Mouse (Mus musculus): ENCODE results near the gene Rhoa. TPM values are rescaled to one million over a fixed set of nuclear protein-coding genes. Genes with fewer than 3 reads are reported as not detected.
A peak's percentile ranks its signal among the peaks of the same experiment; 100 is the strongest.
"Not testable (repeated sequence)": the region's sequence is repeated elsewhere in the genome, so short reads cannot be mapped to it uniquely, and the experiment has no call there.

Gene Rhoa
- polyA plus RNA-seq, 1 experiment from 2014 or later = 380 TPM

- H3K27ac ChIP-seq; H3K27me3 ChIP-seq; H3K4me1 ChIP-seq; H3K36me3 ChIP-seq; ATAC-seq (ENCODE audit: insufficient number of reproducible peaks, insufficient read depth, low FRiP score, low TSS enrichment); H3K4me3 ChIP-seq; H3K4me2 ChIP-seq (replicated peaks); H3K9ac ChIP-seq; H3K9me3 ChIP-seq: not testable (repeated sequence)
- WGBS = 80% methylated on average over 7 of the region's 7 CpGs
Observed at GRCm38 (mm10) chr9:108322054-108322453, 16.1 kb downstream of the Rhoa start.

GRCm38 (mm10) chr9:108324784-108325183 lies 18.9 kb downstream of the Rhoa start:
- peaks cover 28% of the 10 kb centered on the region for H3K36me3 ChIP-seq
- H3K9ac ChIP-seq = no peak overlapping the region
- no peak for ATAC-seq (ENCODE audit: insufficient number of reproducible peaks, insufficient read depth, low FRiP score, low TSS enrichment)
- H3K4me3 ChIP-seq = no peak overlapping the region
- no peak overlapping the region for H3K4me2 ChIP-seq (replicated peaks)
- WGBS = 90% methylated on average over 1 of the region's 1 CpGs
- H3K27me3 ChIP-seq = no peaks in the 10 kb centered on the region
- H3K27ac ChIP-seq = no peak overlapping the region
- H3K4me1 ChIP-seq = no peaks in the 10 kb centered on the region
- no peaks in the 10 kb centered on the region for H3K9me3 ChIP-seq

- no peaks in the 10 kb centered on the region for H3K9me3 ChIP-seq
- H3K4me1 ChIP-seq = no peaks in the 10 kb centered on the region
- WGBS = 96% methylated on average over 2 of the region's 2 CpGs
- H3K27me3 ChIP-seq = no peaks in the 10 kb centered on the region
- H3K36me3 ChIP-seq = peaks cover 37% of the 10 kb centered on the region
- H3K4me2 ChIP-seq (replicated peaks) = no peak overlapping the region
- no peak for ATAC-seq (ENCODE audit: insufficient number of reproducible peaks, insufficient read depth, low FRiP score, low TSS enrichment)
- H3K4me3 ChIP-seq = no peak overlapping the region
- no peak overlapping the region for H3K9ac ChIP-seq
- no peak overlapping the region for H3K27ac ChIP-seq
Observed at GRCm38 (mm10) chr9:108325811-108326210, 19.9 kb downstream of the Rhoa start.

DNA sequence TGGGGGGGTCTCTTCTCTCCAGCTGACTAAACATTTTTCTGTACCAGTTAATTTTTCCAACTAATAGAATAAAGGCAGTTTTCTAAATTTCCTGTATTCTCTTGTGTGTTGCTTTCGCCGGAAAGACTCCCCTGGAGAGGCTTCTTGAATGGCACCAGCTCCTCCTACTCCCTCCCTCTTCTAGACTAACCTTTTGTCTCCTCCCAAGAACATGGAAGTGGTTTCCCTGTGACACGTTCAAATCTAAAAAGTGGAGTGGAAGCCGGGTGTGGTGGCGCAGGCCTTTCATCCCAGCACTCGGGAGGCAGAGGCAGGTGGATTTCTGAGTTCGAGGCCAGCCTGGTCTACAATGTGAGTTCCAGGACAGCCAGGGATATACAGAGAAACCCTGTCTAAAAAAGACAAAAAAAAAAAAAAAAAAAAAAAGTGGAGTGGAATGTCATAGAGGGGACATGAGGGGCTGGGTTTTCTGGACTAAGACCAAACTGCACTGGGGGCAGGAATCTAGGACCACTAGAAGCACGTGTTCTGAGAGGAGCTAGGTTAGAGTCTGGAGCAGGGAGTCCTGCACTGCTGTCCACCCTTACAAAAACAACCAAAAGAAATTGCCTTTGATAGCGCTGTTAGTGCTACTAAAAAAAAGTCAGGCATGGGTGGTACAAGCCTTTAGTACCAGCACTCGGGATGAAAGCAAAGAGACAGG lies 32.1 kb downstream of the Rhoa start:
- Histone ChIP-seq H3K36me3 (peaks cover 32% of the 10 kb centered on the region), H3K4me3 (peak overlapping the region; percentile 71; the same call in 1 of the 2 replicates), H3K27ac (peak overlapping the region; percentile 95), H3K27me3 (no peaks in the 10 kb centered on the region), H3K4me2 (replicated peaks) (peak overlapping the region; percentile 78), H3K9ac (no peak overlapping the region), H3K9me3 (no peaks in the 10 kb centered on the region), H3K4me1 (peaks cover 19% of the 10 kb centered on the region)
- 72% methylated on average over 10 of the region's 10 CpGs for whole genome bisulfite sequencing
- ATAC-seq (ENCODE audit: insufficient number of reproducible peaks, insufficient read depth, low FRiP score, low TSS enrichment) = no peak

DNA sequence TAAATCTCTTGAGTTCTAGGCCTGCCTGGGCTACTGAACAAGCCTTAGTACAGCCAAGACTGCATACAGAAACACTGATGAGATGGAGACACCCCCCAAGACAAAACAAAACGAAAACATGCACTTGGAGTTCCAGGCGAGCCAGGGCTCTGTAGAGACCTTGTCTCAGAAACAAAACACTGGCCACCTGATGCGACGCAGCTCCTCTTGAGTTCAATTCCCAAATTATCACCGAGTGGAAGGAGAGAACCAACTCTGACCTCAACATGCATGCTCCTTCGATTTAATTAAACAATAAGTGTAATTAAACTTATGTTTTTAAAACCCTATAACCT lies 32.6 kb downstream of the Rhoa start:
- no peak for ATAC-seq (ENCODE audit: insufficient number of reproducible peaks, insufficient read depth, low FRiP score, low TSS enrichment)
- peak overlapping the region; percentile 95 for H3K27ac ChIP-seq
- H3K9me3 ChIP-seq = no peaks in the 10 kb centered on the region
- no peaks in the 10 kb centered on the region for H3K27me3 ChIP-seq
- peak overlapping the region; percentile 78 for H3K4me2 ChIP-seq (replicated peaks)
- peak overlapping the region; percentile 84; the same call in 1 of the 2 replicates for H3K9ac ChIP-seq
- peak overlapping the region; percentile 71 for H3K4me3 ChIP-seq
- peaks cover 19% of the 10 kb centered on the region for H3K4me1 ChIP-seq
- H3K36me3 ChIP-seq = peaks cover 28% of the 10 kb centered on the region
- 14% methylated on average over 6 of the region's 6 CpGs for WGBS

- peaks cover 19% of the 10 kb centered on the region for H3K4me1 ChIP-seq
- H3K27me3 ChIP-seq = no peaks in the 10 kb centered on the region
- peak; percentile 97 for ATAC-seq (ENCODE audit: insufficient number of reproducible peaks, insufficient read depth, low FRiP score, low TSS enrichment)
- no peaks in the 10 kb centered on the region for H3K9me3 ChIP-seq
- peak within 1 kb of the TSS; percentile 95 for H3K27ac ChIP-seq
- H3K4me3 ChIP-seq = peak within 1 kb of the TSS; percentile 71
- H3K36me3 ChIP-seq = peaks cover 22% of the 10 kb centered on the region
- peak within 1 kb of the TSS; percentile 84 for H3K9ac ChIP-seq
- H3K4me2 ChIP-seq (replicated peaks) = peak within 1 kb of the TSS; percentile 78
- WGBS = under 1% methylated on average over 49 of the region's 49 CpGs
Observed at GRCm38 (mm10) chr9:108338886-108339781, 33.2 kb downstream of the Rhoa start, which contains the start of gene Gpx1. Gpx1 (plus strand) TSS chr9:108338903.

DNA sequence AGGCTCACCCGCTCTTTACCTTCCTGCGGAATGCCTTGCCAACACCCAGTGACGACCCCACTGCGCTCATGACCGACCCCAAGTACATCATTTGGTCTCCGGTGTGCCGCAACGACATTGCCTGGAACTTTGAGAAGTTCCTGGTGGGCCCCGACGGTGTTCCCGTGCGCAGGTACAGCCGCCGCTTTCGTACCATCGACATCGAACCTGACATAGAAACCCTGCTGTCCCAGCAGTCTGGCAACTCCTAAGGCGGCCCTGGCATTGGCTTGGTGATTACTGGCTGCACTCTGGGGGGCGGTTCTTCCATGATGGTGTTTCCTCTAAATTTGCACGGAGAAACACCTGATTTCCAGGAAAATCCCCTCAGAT lies 33.9 kb downstream of the Rhoa start:
- peaks cover 19% of the 10 kb centered on the region for H3K4me1 ChIP-seq
- H3K9me3 ChIP-seq = no peaks in the 10 kb centered on the region
- H3K9ac ChIP-seq = peak overlapping the region; percentile 84
- H3K27ac ChIP-seq = peak overlapping the region; percentile 95
- peaks cover 15% of the 10 kb centered on the region for H3K36me3 ChIP-seq
- peak overlapping the region; percentile 71 for H3K4me3 ChIP-seq
- no peak for ATAC-seq (ENCODE audit: insufficient number of reproducible peaks, insufficient read depth, low FRiP score, low TSS enrichment)
- 8% methylated on average over 20 of the region's 20 CpGs for WGBS
- no peaks in the 10 kb centered on the region for H3K27me3 ChIP-seq
- peak overlapping the region; percentile 78 for H3K4me2 ChIP-seq (replicated peaks)

DNA sequence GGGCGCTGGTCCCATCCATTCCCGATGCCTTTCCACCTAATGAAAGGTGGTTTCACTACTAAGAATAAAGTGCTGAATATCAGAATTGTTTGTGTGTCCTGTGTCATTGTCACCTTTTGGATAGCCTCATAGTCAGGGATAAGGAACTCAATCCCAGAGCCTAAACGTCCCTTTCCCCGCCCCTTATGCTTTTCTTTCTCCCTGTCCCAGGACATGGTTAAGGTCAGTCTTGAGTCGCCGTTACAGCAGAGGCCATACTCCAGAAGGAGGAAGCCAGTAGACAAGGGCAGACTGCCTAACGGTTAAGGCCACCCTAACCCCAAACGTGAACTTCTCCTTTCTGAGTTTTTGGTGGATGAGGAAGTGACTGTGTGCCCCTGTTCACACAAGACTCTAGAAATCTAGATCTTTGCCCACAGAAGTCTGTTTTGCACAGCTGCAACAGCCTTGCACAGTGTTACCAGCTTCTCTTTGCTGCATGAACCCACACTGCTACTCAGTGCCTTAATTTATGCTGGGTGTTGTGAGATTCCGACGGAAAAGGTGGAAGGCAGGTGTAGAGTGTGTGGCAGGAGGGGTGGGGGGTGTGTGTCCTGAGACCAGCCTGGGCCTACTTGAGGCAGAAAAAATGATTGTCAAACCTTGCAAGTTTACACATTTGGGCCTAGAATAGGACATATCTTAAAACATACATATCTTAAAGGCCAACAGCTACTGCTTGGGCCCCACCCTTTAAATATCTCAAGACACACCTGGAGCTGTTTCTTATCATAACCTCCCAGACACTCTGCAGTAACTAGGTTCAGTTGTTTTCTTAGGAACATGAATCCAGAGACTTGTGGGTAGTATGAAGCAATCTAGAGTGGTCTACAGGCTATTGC lies 34.6 kb downstream of the Rhoa start:
- Histone ChIP-seq H3K4me3 (peak overlapping the region; percentile 71), H3K27me3 (no peaks in the 10 kb centered on the region), H3K36me3 (peaks cover 9% of the 10 kb centered on the region), H3K4me2 (replicated peaks) (peak overlapping the region; percentile 78), H3K4me1 (peaks cover 19% of the 10 kb centered on the region), H3K27ac (0 out of 2 replicates have a peak overlapping the region, but pooled peaks have one; percentile 95), H3K9ac (peak overlapping the region; percentile 84), H3K9me3 (no peaks in the 10 kb centered on the region)
- 59% methylated on average over 10 of the region's 10 CpGs for WGBS
- ATAC-seq (ENCODE audit: insufficient number of reproducible peaks, insufficient read depth, low FRiP score, low TSS enrichment) = no peak

- peaks cover 6% of the 10 kb centered on the region; the same call in 1 of the 2 replicates for H3K36me3 ChIP-seq
- no peak for ATAC-seq (ENCODE audit: insufficient number of reproducible peaks, insufficient read depth, low FRiP score, low TSS enrichment)
Observed at GRCm38 (mm10) chr9:108341139-108341475, 35.2 kb downstream of the Rhoa start.

GRCm38 (mm10) chr9:108341801-108342200 lies 35.9 kb downstream of the Rhoa start:
- H3K4me2 ChIP-seq (replicated peaks) = no peak overlapping the region
- H3K27me3 ChIP-seq = no peaks in the 10 kb centered on the region
- ATAC-seq (ENCODE audit: insufficient number of reproducible peaks, insufficient read depth, low FRiP score, low TSS enrichment) = no peak
- peaks cover 4% of the 10 kb centered on the region; the same call in 1 of the 2 replicates for H3K36me3 ChIP-seq
- H3K4me1 ChIP-seq = peaks cover 21% of the 10 kb centered on the region
- no peak overlapping the region for H3K4me3 ChIP-seq
- H3K9me3 ChIP-seq = no peaks in the 10 kb centered on the region
- H3K27ac ChIP-seq = no peak overlapping the region; the same call in 1 of the 2 replicates
- no peak overlapping the region for H3K9ac ChIP-seq

More at GRCm38 (mm10) chr9:108341139-108341475, 35.2 kb downstream of the Rhoa start:
- 91% methylated on average over 5 of the region's 5 CpGs for WGBS
- Histone ChIP-seq H3K9ac (no peak overlapping the region), H3K27ac (no peak overlapping the region), H3K9me3 (no peaks in the 10 kb centered on the region), H3K4me3 (no peak overlapping the region), H3K27me3 (no peaks in the 10 kb centered on the region), H3K4me1 (peaks cover 19% of the 10 kb centered on the region), H3K4me2 (replicated peaks) (peak overlapping the region; percentile 78; the same call in 1 of the 2 replicates)

DNA sequence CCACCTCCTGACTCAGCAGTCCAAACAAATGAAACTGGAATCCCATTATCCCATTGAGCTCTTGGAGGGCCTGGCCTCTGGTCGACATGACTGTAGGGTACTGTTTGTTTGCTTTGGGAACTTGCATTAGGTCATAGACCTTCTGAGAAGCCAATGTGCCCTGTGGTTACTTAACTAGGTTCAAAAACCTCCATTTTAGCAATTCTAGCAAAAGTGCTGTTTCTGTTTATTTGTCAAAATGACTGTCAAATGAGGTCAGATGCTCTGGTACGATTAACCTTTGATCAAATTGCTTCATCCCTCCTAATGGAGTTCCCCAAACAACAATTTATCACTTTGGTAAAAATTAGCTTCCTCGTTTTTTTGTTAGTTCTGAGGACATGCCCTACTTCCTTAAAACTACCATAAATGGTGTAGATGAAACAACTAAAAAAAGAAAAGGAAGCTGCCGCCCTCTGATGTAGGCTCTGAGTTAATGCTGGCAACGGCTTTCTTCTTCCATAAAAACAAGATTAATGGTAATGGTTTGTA lies 36.4 kb downstream of the Rhoa start:
- no peak overlapping the region for H3K9ac ChIP-seq
- no peak overlapping the region for H3K4me2 ChIP-seq (replicated peaks)
- peak overlapping the region; percentile 24; the same call in 1 of the 2 replicates for H3K27ac ChIP-seq
- no peak overlapping the region for H3K4me3 ChIP-seq
- H3K36me3 ChIP-seq = peaks cover 4% of the 10 kb centered on the region; the same call in 1 of the 2 replicates
- no peak for ATAC-seq (ENCODE audit: insufficient number of reproducible peaks, insufficient read depth, low FRiP score, low TSS enrichment)
- peaks cover 21% of the 10 kb centered on the region for H3K4me1 ChIP-seq
- H3K9me3 ChIP-seq = no peaks in the 10 kb centered on the region
- H3K27me3 ChIP-seq = no peaks in the 10 kb centered on the region
- WGBS = 43% methylated on average over 5 of the region's 5 CpGs
